Mouse (Mus musculus) hindbrain, embryonic 16.5 days (tissue): ENCODE results near the gene Akap10. TPM values are rescaled to one million over a fixed set of nuclear protein-coding genes. Genes with fewer than 3 reads are reported as not detected.

Source experiments
- ATAC-seq: fragments of 200-750 bp; cut with Nextera tagmentation; 2 replicates; pipeline ENCODE4 v1.8.0; 2017; ENCODE audit warnings: moderate TSS enrichment, moderate library complexity
- H3K27ac ChIP-seq: fragments of 300-500 bp; sonication (generic); 2 replicates; pipeline ENCODE4 v1.5.1; 2014; ENCODE audit warnings: low read depth, mild to moderate bottlenecking, control low read depth, low read length, moderate library complexity
- H3K27me3 ChIP-seq: fragments of 300-500 bp; sonication (generic); replicated peaks from 2 replicates; pipeline ENCODE4 v1.6.1; 2014; ENCODE audit warnings: low read length; ENCODE audit not compliant: control insufficient read depth, insufficient read depth
- H3K36me3 ChIP-seq: fragments of 300-500 bp; sonication (generic); 2 replicates; pipeline ENCODE4 v1.6.1; 2014; ENCODE audit warnings: mild to moderate bottlenecking, low read length, moderate library complexity, mixed read lengths; ENCODE audit not compliant: control insufficient read depth, insufficient read depth
- H3K4me1 ChIP-seq: fragments of 300-500 bp; sonication (generic); 2 replicates; pipeline ENCODE4 v1.6.1; 2014; ENCODE audit warnings: low read depth, low read length; ENCODE audit not compliant: control insufficient read depth, insufficient read depth
- H3K4me2 ChIP-seq: fragments of 300-500 bp; sonication (generic); 2 replicates; pipeline ENCODE4 v1.6.1; 2014; ENCODE audit warnings: mild to moderate bottlenecking, low read length, control low read depth, moderate library complexity
- H3K4me3 ChIP-seq: fragments of 300-500 bp; sonication (generic); 2 replicates; pipeline ENCODE4 v1.5.1; 2014; ENCODE audit warnings: mild to moderate bottlenecking, low read length, control low read depth, moderate library complexity
- H3K9ac ChIP-seq: fragments of 300-500 bp; sonication (generic); 2 replicates; pipeline ENCODE4 v1.6.1; 2014; ENCODE audit warnings: low read depth, mild to moderate bottlenecking, control low read depth, low read length, moderate library complexity
- H3K9me3 ChIP-seq: fragments of 300-500 bp; sonication (generic); 2 replicates; pipeline ENCODE4 v1.6.1; 2014; ENCODE audit warnings: mild to moderate bottlenecking, low read length, moderate library complexity; ENCODE audit not compliant: control insufficient read depth
- WGBS: fragments of 180-500 bp; shearing (Covaris S2); extraction: QIAGEN DNeasy Blood & Tissue Kit; methylation state at CpG from one replicate; pipeline ENCODE4 v1.1.7; 2014; 5-methylcytosine and 5-hydroxymethylcytosine counted together
- polyA plus RNA-seq: library from polyadenylated mRNA; unstranded; fragments of >200 nt; fragmentation: Nextera tagmentation; extraction: Ambion mirVana; gene quantifications from 2 replicates; pipeline ENCODE4 v1.2.1, GENCODE M21; 2015

The Akap10 gene
- polyA plus RNA-seq: 9.7 and 10.9 TPM in 2 replicates

DNA sequence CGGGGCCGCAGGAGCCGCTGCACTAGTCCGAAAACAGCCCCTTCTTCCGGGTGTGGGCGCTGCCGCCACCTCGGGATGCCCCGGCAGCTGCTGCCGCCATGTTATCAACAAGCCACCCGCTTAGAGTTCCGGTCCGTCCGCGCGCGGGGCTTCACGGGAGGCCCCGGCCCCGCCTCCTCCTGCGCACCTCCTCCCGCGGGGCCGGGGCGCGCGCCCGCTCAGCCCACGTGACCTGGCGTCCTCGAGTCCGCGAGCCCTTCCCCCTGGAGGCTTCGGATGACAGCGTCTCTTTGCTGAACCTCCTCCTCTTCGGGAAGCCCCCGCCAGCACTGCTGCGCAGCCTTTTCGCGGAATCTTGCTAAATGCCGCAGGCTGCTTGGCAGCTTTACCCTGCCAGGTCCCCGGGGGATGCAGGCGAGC, at the start of gene Akap10:
TSS of gene Akap10 (minus strand) at position 155 of the 420 bp plus-strand sequence.
- ATAC-seq: peak; percentile 94

DNA sequence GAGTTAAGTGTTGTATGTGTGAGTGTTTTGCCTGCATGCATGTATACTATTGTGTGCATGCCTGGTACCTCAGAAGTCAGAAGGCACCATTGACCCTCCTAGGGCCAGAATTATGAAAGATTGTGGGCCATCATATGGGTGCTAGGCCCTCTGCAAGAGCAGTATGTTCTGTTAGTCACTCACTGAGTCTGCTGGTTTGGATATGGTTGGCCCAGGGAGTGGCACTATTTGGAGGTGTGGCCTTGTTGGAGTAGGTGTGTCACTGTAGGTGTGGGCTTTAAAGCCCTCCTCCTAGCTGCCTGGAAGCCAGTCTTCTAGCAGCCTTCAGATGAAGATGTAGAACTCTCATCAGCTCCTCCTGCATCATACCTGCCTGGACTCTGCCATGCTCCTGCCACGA, 45.7 kb upstream of the Akap10 start:
- Histone ChIP-seq H3K4me1 (no peaks in the 10 kb centered on the region; the same call in 1 of the 2 replicates), H3K9me3 (no peaks in the 10 kb centered on the region), H3K27me3 (no peaks in the 10 kb centered on the region), H3K4me3 (no peak overlapping the region), H3K27ac (no peak overlapping the region), H3K4me2 (no peak overlapping the region), H3K9ac (no peak overlapping the region), H3K36me3 (no peaks in the 10 kb centered on the region)
- ATAC-seq: no peak
- WGBS: 92% methylated on average over 1 of the region's 1 CpGs

More for the DNA sequence above, at the start of gene Akap10:
- WGBS: under 1% methylated on average over 41 of the region's 43 CpGs
- Histone ChIP-seq H3K27ac (peak within 1 kb of the TSS; percentile 94), H3K9ac (peak within 1 kb of the TSS; percentile 87), H3K36me3 (no peaks in the 10 kb centered on the region), H3K27me3 (no peaks in the 10 kb centered on the region), H3K4me2 (peak within 1 kb of the TSS; percentile 82), H3K9me3 (no peaks in the 10 kb centered on the region), H3K4me3 (peak within 1 kb of the TSS; percentile 96), H3K4me1 (peaks cover 14% of the 10 kb centered on the region)

DNA sequence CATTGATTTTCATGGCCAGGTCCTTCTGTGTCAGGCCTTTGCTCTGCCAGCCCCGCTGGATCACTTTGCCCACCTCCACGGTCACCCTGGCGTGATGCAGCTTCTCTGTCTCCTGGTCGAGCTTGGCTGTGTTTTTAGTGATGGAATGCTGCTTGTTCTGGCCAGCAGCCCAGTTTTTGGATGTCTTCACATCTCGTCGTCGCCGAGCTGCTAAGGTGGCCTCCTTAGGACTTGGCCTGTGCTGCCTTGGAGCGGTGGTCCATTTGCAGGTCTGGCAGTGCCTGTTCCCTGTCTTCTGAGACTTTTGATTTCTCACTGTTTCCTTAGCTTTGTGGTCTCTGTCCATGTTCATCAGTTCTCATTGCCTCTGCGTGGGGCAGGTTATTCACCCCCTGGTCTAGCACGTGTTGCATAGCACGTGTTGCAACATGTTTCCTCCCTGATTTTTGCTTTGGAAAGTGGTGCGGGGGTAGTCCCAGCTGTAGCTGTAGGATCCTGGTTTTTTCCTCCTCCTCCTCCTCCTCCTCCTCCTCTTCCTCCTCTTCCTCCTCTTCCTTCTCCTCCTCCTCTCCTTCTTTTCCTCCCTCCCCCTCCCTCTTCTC, 44.2 kb upstream of the Akap10 start:
- no peaks in the 10 kb centered on the region for H3K36me3 ChIP-seq
- no peak overlapping the region; the same call in 1 of the 2 replicates for H3K9ac ChIP-seq
- H3K4me2 ChIP-seq: no peak overlapping the region
- 54% methylated on average over 13 of the region's 13 CpGs for WGBS
- H3K4me3 ChIP-seq: no peak overlapping the region
- no peaks in the 10 kb centered on the region for H3K9me3 ChIP-seq
- ATAC-seq: no peak
- no peaks in the 10 kb centered on the region; the same call in 1 of the 2 replicates for H3K4me1 ChIP-seq
- H3K27me3 ChIP-seq: no peaks in the 10 kb centered on the region
- H3K27ac ChIP-seq: no peak overlapping the region

DNA sequence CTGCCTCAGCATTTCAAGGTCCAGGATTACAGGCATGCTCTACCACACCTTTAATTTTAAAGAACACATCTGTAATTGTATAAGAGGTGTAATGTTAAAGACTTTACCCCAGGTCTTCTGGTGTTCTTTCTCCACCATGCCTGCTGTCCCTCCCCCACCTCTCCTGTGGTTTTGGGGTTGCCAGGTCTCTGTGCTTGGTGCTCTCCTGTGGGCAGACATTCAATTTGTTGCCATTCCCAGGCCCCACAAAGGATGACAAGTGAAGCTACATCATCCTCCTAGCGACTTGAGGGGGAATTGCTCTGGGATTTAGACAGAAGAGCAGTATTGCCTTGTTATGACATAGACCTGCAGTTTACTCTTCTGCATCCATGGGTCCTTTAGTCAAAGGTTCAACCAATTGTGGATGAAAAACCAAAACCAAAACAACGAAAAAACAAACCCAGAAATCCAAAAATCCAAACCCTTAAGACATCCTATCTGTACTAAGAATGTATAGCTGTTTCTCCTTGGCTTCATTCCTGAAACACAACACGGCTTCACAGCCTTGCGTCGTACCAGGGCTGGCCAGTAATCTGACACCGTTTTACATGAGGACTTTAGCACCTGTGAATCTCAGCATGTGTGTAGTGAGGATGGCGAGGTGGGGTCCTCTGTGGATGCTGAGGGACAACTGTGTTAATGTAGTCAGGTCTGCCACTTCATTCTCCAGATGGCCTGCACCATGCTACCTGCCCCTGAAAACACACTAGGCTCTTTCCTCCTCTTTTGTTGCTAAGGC, 41.6 kb upstream of the Akap10 start:
- ATAC-seq: no peak
- no peaks in the 10 kb centered on the region for H3K36me3 ChIP-seq
- H3K9me3 ChIP-seq: no peaks in the 10 kb centered on the region
- 63% methylated on average over 7 of the region's 7 CpGs for WGBS
- no peak overlapping the region for H3K9ac ChIP-seq
- no peak overlapping the region for H3K4me2 ChIP-seq
- no peak overlapping the region for H3K27ac ChIP-seq
- no peaks in the 10 kb centered on the region; the same call in 1 of the 2 replicates for H3K4me1 ChIP-seq
- H3K4me3 ChIP-seq: no peak overlapping the region
- H3K27me3 ChIP-seq: no peaks in the 10 kb centered on the region

DNA sequence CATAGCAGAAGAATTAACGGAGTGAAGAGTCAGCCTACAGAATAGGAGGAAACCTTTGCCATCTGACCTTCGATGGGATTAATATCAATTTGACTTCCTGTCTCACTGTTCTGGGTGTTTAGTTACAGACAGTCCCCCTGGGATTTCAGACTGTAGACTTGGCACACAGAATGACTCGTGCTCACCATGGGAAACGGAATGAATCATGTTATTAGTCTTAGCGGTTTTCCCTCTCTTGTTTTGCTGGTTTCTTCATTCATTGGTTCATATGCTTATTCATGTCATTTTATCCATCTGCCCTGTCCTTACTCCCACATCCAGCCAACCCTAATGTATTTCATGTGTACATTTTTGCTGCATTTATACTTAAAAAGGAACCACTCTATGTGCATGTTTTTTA, 40.8 kb upstream of the Akap10 start:
- Histone ChIP-seq H3K4me1 (no peaks in the 10 kb centered on the region; the same call in 1 of the 2 replicates), H3K27ac (no peak overlapping the region), H3K4me3 (no peak overlapping the region), H3K36me3 (no peaks in the 10 kb centered on the region), H3K9me3 (no peaks in the 10 kb centered on the region), H3K27me3 (no peaks in the 10 kb centered on the region), H3K9ac (no peak overlapping the region), H3K4me2 (no peak overlapping the region)
- ATAC-seq: no peak
- 39% methylated on average over 5 of the region's 5 CpGs for WGBS

DNA sequence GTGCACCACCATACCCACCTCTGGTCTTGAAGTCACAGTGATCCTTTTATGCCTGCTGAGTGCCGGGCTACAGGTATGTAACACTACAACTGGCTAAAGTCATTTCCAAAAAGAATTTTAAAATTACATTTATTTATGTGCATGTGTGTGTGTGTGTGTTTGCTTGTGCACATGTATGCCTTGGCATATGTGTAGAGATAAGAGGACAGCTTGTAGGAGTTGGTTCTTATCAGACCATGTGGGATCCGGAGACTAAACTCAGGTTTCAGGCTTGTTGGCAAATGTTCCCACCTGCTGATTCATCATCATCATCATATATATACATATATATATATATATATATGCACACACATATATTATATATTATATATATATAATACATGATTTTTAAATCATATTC, 38.8 kb upstream of the Akap10 start:
- 94% methylated on average over 2 of the region's 2 CpGs for WGBS

DNA sequence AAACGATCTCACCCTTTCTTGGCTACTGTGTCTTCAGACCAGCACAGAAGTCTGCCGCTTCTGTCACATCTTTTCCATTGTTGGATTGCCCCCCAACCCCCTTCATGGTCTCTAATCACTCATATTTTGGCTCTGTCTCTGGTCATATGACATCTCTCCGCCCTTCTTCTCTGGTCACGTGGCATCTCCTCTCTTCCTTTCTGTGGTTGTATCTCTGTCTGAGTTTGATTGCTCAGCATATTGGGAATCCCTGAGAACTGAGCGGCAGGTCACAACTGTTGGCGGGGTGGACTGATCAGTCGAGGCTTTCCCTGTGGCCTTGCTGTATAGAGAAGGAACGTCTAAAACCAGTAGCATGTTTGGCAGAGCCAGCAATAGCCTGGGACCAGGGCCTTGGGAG, 37.0 kb upstream of the Akap10 start:
- no peak for ATAC-seq
- Histone ChIP-seq H3K9ac (no peak overlapping the region), H3K4me2 (no peak overlapping the region), H3K27me3 (no peaks in the 10 kb centered on the region), H3K36me3 (no peaks in the 10 kb centered on the region), H3K27ac (no peak overlapping the region), H3K4me3 (no peak overlapping the region), H3K9me3 (no peaks in the 10 kb centered on the region), H3K4me1 (no peaks in the 10 kb centered on the region)
- 84% methylated on average over 8 of the region's 8 CpGs for WGBS

More for the DNA sequence above, 38.8 kb upstream of the Akap10 start:
- no peaks in the 10 kb centered on the region for H3K36me3 ChIP-seq
- no peak overlapping the region for H3K4me2 ChIP-seq
- H3K27me3 ChIP-seq: no peaks in the 10 kb centered on the region
- no peaks in the 10 kb centered on the region for H3K9me3 ChIP-seq
- no peak overlapping the region for H3K9ac ChIP-seq
- ATAC-seq: no peak
- H3K4me1 ChIP-seq: no peaks in the 10 kb centered on the region; the same call in 1 of the 2 replicates
- H3K27ac ChIP-seq: no peak overlapping the region
- no peak overlapping the region for H3K4me3 ChIP-seq

DNA sequence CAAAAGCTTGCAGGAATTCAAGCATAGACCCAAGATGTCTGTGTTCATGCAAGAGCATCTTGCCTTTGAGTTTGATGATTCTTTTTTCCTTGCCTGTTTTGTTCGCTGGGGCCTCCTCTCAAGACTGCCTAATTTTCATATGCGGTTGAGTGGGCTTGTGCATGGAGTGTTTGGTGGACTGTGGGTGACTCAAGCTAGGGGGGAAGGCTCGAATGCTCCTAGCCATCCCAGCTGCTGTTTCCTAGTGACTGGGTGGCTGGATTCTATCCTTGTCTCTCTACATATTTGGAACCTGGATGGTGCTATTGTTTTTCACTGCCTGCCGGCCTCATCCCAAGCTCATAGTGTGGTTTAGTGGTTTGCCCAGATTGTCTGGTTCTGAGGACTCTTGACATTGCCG, 34.6 kb upstream of the Akap10 start:
- Histone ChIP-seq H3K36me3 (no peaks in the 10 kb centered on the region), H3K4me1 (no peaks in the 10 kb centered on the region), H3K9ac (no peak overlapping the region), H3K27ac (no peak overlapping the region), H3K4me3 (no peak overlapping the region), H3K4me2 (no peak overlapping the region), H3K27me3 (peaks cover under 1% of the 10 kb centered on the region; the same call in 1 of the 2 replicates), H3K9me3 (no peaks in the 10 kb centered on the region)
- 88% methylated on average over 5 of the region's 5 CpGs for WGBS
- no peak for ATAC-seq

DNA sequence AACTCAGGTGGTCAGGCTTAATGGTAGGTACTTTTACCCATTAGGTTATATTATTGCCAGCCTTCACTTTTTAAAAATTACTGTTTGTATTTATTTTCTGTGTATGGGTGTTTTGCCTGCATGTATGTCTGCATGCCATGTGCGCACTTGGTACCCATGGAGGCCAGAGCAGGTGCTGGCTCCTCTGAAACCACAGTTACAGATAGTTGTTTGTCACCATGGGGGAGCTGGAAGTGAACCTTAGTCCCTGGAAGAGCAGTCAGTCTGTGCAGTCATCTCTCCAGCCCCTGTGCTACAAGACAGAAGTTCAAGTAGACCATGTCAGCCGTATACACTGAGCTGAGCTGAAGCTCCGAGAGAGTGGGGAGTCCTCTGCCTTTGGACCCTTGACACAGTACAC, 33.1 kb upstream of the Akap10 start:
- WGBS: 80% methylated on average over 3 of the region's 3 CpGs
- no peak overlapping the region for H3K27ac ChIP-seq
- H3K36me3 ChIP-seq: no peaks in the 10 kb centered on the region
- H3K9me3 ChIP-seq: no peaks in the 10 kb centered on the region
- no peak overlapping the region for H3K4me2 ChIP-seq
- peaks cover 5% of the 10 kb centered on the region; the same call in 1 of the 2 replicates for H3K27me3 ChIP-seq
- no peak for ATAC-seq
- no peak overlapping the region for H3K4me3 ChIP-seq
- H3K4me1 ChIP-seq: no peaks in the 10 kb centered on the region
- H3K9ac ChIP-seq: no peak overlapping the region
